Mouse (Mus musculus): ENCODE measurements at regions not wholly inside any gene's neighbourhood (a gene's known extent, or its start where the extent isn't known, plus 50 kb on each side); places are given as distances from the start of the nearest gene placed in this dataset.
"Not testable (repeated sequence)": the region's sequence is repeated elsewhere in the genome, so short reads cannot be mapped to it uniquely, and the experiment has no call there.

DNA sequence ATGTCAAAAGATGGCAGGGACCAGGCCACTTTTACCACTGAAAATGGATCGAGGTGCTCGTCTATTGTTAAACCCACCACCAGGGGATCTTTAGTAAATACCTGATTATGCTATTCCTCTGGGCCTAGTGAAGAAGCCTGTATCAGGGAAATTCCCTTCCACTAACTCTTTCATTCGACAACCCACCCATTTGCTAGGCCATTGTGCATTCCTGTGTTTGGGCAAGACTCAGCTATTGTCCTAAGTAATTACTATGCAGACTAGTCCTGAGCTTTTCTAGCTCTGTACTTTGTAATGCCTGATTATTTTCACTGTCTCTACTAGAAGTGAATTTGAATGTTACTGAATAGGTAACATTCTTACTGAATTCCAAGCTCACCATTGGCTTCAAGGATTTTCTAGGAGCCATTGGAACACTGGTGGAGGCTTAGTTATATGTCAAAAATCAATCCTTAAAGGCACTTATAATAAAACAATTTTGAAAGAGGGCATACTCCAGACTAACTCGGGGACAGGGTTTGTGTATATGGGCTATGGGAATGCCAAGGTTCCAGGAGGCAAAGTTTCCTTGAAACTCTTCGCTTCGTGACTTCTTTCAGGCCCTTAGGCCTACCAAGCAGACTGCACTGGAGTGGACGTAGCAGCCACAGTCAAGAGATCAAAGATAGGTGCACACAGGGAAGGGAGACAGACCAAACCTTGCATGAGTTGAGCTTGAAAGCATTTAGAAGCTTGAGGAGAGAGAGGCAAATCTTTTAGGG lies 244.7 kb upstream of the Tmpo start:
- not testable (repeated sequence) for TF ChIP-seq CTCF (IDR thresholded peaks at IDR 0.05; ENCODE audit: insufficient read depth, low read length); POLR2A (IDR thresholded peaks at IDR 0.05; ENCODE audit: borderline replicate concordance, extremely low read depth, low read depth, low read length)

All from lung, adult 2 months (tissue).